Mouse (Mus musculus) lung, adult 2 months (tissue): ENCODE results near the gene D730048I06Rik.

Source experiments
- CTCF ChIP-seq: fragments of 200-500 bp; IDR thresholded peaks from 2 replicates; pipeline ENCODE4 v1.5.1; 2011; ENCODE audit warnings: mild to moderate bottlenecking, low read length, control low read depth; ENCODE audit not compliant: insufficient read depth
- POLR2A ChIP-seq: fragments of 200-500 bp; IDR thresholded peaks from 2 replicates; pipeline ENCODE4 v1.6.1; 2011; ENCODE audit warnings: low read depth, mild to moderate bottlenecking, control low read depth, low read length, borderline replicate concordance; ENCODE audit errors: extremely low read depth

GRCm38 (mm10) chr9:35756843-35757242 is 33.1 kb downstream of the D730048I06Rik start:
- TF ChIP-seq CTCF (no peak), POLR2A (no peak)
